Mouse (Mus musculus): ENCODE results near the gene Nckap1. TPM values are rescaled to one million over a fixed set of nuclear protein-coding genes. Genes with fewer than 3 reads are reported as not detected.
"Not testable (repeated sequence)": the region's sequence is repeated elsewhere in the genome, so short reads cannot be mapped to it uniquely, and the experiment has no call there.

Nckap1 gene
- total RNA-seq, 2 experiments from 2014 or later = 43.9 to 52.0 TPM

DNA sequence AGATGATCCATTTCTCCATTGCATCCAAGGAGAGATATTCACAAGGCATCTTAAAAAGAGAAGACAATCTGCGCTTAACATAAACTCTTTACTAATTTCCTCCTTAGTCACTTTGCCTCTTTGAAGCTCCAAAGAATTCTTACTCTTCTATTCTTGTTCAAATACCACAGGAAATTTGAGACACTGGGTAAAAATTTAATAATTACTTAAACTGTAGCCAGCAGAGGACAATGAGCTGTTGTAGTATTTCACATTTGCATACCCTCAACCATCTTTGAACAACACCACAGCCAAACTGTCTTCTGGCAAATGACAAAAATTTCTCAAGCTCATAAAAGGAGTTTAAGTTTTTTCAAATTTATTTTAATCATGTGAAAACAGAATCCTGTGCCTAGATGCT, 33.3 kb downstream of the Nckap1 start:
- Histone ChIP-seq H3K4me3 (no peak overlapping the region), H3K27ac (no peak overlapping the region)
- intact Hi-C loops (cut with DNase I) = no loop called here
- DNase-seq = no peak
- TF ChIP-seq CTCF (IDR thresholded peaks at IDR 0.05) = no peak

DNA sequence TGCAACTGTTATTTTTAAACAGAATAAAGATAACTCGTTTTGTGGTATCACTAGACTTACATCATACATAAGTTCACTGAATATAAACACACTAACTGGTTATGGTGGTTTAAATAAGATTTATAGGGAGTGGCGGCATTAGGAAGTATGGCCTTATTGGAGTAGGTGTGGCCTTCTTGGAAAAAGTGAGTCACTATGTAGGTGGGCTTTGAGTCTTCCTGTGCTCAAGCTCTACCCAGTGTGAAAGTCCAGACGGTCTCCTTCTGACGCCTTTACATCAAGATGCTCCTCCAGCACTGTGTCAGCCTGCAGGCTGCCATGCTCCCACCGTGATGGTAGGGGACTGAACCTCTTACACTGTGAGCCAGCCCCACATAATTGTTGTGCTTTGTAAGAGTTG, 38.4 kb downstream of the Nckap1 start:
- TF ChIP-seq CTCF (IDR thresholded peaks at IDR 0.05) = no peak
- no peak for DNase-seq
- Histone ChIP-seq H3K27ac (no peak overlapping the region), H3K4me3 (no peak overlapping the region)
- intact Hi-C loops (cut with DNase I) = no loop called here

GRCm38 (mm10) chr2:80537156-80537555, 44.0 kb downstream of the Nckap1 start:
- peak; percentile 62 for TF ChIP-seq CTCF (IDR thresholded peaks at IDR 0.05)
- no peak overlapping the region for H3K27ac ChIP-seq
- no peak for DNase-seq
- H3K4me3 ChIP-seq = no peak overlapping the region
- intact Hi-C loops (cut with DNase I) = loop anchor here (2.0 to 10.0 kb wide), 2 partner anchors 92 to 180 kb away; partner anchors contain the start of gene Frzb

GRCm38 (mm10) chr2:80536608-80537007, 44.6 kb downstream of the Nckap1 start:
- TF ChIP-seq CTCF (IDR thresholded peaks at IDR 0.05) = no peak
- intact Hi-C loops (cut with DNase I) = loop anchor here (2.0 to 10.0 kb wide), 2 partner anchors 92 to 180 kb away; partner anchors contain the start of gene Frzb
- DNase-seq = no peak
- Histone ChIP-seq H3K4me3 (no peak overlapping the region), H3K27ac (no peak overlapping the region)

DNA sequence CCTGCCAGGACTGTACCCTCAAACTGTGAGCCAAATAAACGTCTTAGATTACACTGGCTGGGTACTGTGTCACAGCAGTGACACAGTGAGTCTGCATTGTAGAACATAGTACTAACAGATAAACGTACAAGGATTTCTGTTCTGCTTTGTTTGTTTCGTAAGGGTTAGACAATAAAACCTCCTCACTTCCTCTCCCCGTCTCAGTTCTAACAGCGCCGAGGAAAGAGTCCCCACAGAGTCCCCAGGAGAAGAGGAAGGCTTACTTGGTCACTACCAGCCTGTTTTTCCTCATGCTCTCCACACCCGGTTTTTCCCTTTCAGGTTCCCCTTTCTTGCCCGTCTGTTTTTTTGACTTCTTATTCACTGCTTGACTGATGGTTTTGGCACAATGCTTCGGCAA, 56.9 kb downstream of the Nckap1 start:
- H3K27ac ChIP-seq = no peak overlapping the region
- intact Hi-C loops (cut with DNase I) = no loop called here
- no peak for TF ChIP-seq CTCF (IDR thresholded peaks at IDR 0.05)
- DNase-seq = no peak
- no peak overlapping the region for H3K4me3 ChIP-seq

DNA sequence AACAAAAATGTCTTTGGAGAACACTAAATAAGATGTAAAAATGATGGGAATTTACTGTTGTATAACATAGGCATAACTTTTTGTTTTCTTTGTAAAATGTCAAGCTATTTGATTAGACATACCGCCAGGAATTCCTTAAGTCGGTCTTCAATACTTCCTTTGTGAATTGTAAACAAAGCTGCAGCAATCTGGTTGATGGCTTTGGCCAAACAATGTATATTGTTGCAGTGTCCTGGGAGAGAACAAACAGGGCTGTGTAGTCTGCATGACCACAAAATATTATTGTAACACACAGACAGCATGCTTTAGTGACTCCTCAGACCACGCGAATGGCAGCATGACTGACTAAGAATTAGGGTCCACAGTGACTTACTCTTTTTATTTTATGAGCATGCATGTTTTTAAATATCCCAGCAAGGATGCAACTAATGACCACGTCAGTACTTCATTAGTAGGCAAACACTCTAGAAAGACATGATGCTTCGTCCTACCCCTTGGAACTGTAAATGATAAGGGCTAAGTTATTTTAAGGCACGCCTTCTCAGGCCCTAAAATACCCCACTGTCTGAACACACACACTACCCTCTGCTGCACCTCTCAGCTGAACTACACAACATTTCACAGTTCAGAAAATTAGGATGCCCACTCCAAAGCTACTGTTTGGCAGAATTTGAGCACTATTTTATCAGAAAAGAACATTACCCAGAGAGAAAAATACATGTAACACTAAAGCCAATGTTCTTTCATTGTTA, 75.0 kb downstream of the Nckap1 start:
- intact Hi-C loops (cut with DNase I) = loop anchor here (10.0 kb wide), 1 partner anchor 151 kb away; no protein-coding TSS in a partner anchor
- no peak for DNase-seq
- H3K27ac ChIP-seq = no peak overlapping the region
- TF ChIP-seq CTCF (IDR thresholded peaks at IDR 0.05) = no peak
- no peak overlapping the region for H3K4me3 ChIP-seq

GRCm38 (mm10) chr2:80502132-80502531, 79.0 kb downstream of the Nckap1 start:
- Histone ChIP-seq H3K27ac (no peak overlapping the region), H3K4me3 (no peak overlapping the region)
- intact Hi-C loops (cut with DNase I) = loop anchor here (10.0 kb wide), 1 partner anchor 147 kb away; no protein-coding TSS in a partner anchor
- DNase-seq = no peak
- TF ChIP-seq CTCF (IDR thresholded peaks at IDR 0.05) = no peak

- intact Hi-C loops (cut with DNase I); DNase-seq; H3K27ac ChIP-seq; H3K4me3 ChIP-seq: not testable (repeated sequence)
These were observed 85.9 kb downstream of the Nckap1 start for GRCm38 (mm10) chr2:80495304-80495703.

DNA sequence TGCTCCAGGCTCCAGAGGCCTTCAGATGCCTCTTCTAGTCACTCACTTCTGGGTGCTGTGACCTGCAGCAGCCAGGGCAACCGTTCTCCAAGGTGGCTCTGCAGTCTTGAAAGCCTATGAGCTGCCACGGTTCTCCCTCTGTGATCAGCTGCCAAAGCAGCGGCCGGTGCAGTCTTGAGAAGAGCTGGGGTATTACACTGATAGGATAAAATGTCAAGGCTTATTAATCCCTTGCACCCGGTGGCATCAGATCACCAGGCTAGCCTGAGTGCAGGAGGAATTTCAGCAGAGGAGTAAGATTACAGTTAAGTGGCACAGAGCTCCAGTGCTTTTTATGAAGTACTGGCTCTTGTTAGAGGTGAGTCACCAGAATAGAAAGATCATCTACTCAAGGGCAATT, 94.3 kb downstream of the Nckap1 start:
- intact Hi-C loops (cut with DNase I) = loop anchor here (2.0 to 5.0 kb wide), 2 partner anchors 42 to 105 kb away; no protein-coding TSS in a partner anchor
- DNase-seq = peak; percentile 75
- H3K27ac ChIP-seq = peak overlapping the region; percentile 78
- H3K4me3 ChIP-seq = no peak overlapping the region
- TF ChIP-seq CTCF (IDR thresholded peaks at IDR 0.05) = no peak

DNA sequence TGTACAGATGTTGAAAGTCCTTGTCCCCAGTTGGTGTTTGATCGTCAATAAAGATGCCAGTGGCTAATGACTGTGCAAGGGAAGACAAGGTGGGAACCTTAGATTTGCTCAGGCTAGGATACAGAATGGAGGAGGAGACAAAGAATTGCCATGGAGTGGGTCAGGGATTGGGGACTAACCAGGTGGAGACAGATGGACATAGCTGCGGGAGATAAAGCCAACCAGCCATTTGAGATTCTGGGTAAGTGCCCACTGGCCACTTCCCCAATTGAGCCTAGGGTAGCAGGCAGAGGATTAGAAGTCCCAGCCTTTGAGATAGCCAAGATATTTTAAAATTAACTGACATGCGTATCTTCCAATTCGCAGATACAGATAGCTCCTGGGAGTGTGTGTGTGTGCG, 96.2 kb downstream of the Nckap1 start:
- no peak overlapping the region for H3K4me3 ChIP-seq
- intact Hi-C loops (cut with DNase I) = loop anchor here (5.0 kb wide), 1 partner anchor 103 kb away; no protein-coding TSS in a partner anchor
- no peak for DNase-seq

DNA sequence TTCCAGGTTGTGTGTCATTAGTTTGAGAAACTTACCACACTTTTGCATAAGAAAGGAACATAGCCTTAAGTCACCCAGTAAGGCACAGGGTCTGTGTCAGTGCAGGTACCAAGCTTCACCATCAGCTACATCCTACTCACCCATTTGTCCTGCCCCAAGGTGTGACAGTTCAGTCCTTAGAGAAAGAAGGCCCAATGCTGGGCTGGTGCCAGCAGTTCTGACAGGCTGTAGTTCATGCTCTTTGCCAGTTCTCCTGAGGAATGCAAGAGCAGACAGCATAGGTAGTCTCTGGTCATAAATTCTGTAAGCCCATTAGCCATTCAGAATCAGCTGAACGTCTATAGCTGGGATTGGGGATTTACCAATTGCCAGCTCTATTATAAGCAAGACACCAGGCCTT, 105.3 kb downstream of the Nckap1 start:
- no peak overlapping the region for H3K27ac ChIP-seq
- no peak for DNase-seq
- no peak for TF ChIP-seq CTCF (IDR thresholded peaks at IDR 0.05)
- no peak overlapping the region for H3K4me3 ChIP-seq
- intact Hi-C loops (cut with DNase I) = no loop called here

More for the DNA sequence above, 96.2 kb downstream of the Nckap1 start:
- no peak for TF ChIP-seq CTCF (IDR thresholded peaks at IDR 0.05)
- no peak overlapping the region for H3K27ac ChIP-seq

- intact Hi-C loops (cut with DNase I) = no loop called here
- no peak for TF ChIP-seq CTCF (IDR thresholded peaks at IDR 0.05)
- Histone ChIP-seq H3K27ac (no peak overlapping the region), H3K4me3 (no peak overlapping the region)
- no peak for DNase-seq
These were observed 106.9 kb downstream of the Nckap1 start for GRCm38 (mm10) chr2:80474247-80474796.

GRCm38 (mm10) chr2:80465991-80466821, 115.0 kb downstream of the Nckap1 start:
- no peak for TF ChIP-seq CTCF (IDR thresholded peaks at IDR 0.05)
- no peak for DNase-seq
- intact Hi-C loops (cut with DNase I) = no loop called here
- Histone ChIP-seq H3K27ac (no peak overlapping the region), H3K4me3 (no peak overlapping the region)

Data from gastrocnemius, adult 2 months (tissue).